Mouse (Mus musculus) ES-CJ7 (cell line): ENCODE data around the gene Ing1.
A peak's percentile ranks its signal among the peaks of the same experiment; 100 is the strongest.

ENCODE experiments used
- DNase-seq: peaks from one replicate; pipeline ENCODE4 v3.0.0; 2011; ENCODE audit warnings: low read depth, low spot score

Gene Ing1

DNA sequence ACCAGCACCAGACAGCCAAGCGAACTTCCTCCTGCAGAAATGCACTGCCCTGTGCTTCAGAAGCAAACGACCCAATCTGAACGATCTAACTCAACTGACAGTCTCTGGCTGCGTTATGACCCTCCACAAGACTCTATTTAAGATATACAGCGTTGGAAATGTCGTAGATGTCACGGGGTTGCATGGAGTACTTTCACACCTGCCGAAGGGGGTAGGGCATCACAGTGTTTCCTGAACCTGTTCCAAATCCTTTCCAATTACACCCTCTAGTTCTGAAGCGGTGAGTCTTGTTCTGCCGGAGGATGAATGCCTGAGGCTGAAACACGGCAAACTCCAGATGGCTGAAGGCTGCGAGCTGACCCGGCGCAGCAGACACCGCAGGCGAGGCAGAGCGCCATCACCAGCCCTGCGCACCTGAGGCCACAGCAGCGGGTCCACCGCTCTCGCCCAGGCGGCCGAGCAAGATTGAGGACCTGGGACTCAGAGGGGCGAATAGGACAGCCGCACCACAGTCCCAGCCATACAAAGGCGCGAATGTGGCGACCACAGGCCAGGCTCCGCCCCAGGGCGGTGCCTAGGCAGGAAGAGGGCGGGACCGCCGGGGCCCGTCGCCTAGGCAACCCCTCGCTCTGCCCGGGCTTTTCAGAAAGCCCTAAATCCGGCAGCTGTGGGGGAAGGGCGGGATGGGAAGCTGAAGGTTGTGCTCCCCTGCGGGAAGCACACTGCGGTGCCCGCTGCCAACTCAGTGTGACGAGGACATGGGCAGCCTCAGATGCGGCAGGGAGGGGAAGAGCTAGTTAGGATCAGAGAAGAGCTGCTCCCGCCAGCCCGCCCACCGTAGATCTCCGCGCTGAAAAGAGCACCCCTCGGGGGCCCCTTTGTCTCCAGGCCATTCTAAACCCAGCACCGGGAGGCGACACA lies at the start of gene Ing1:
TSS of gene Ing1 (plus strand) at position 773 of the 921 bp plus-strand sequence.
- DNase-seq: peak; percentile 97

GRCm38 (mm10) chr8:11506074-11506473 lies 49.3 kb upstream of the Ing1 start:
- DNase-seq: no peak

- peak; percentile 78 for DNase-seq
Observed at GRCm38 (mm10) chr8:11506802-11507201, 48.6 kb upstream of the Ing1 start.

GRCm38 (mm10) chr8:11508880-11509279 lies 46.5 kb upstream of the Ing1 start:
- DNase-seq: no peak

DNA sequence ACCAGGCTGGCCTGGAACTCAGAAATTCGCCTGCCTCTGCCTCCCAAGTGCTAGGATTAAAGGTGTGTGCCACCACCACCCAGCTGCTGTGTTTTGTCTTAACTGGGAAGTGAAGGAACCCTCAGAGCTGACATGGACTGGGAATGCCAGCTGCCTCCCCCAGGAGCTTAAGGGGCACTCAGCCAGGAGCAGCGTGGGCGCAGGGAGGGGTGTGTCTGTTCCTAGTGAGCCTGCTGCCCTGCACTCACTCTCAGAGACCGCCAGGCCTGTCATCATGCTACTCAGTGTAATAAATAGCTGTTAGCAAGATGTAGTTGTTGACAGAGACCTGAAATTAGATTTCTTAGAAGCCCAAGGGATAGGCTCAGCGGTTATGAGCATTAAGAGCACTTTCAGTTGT lies 44.4 kb upstream of the Ing1 start:
- no peak for DNase-seq

DNA sequence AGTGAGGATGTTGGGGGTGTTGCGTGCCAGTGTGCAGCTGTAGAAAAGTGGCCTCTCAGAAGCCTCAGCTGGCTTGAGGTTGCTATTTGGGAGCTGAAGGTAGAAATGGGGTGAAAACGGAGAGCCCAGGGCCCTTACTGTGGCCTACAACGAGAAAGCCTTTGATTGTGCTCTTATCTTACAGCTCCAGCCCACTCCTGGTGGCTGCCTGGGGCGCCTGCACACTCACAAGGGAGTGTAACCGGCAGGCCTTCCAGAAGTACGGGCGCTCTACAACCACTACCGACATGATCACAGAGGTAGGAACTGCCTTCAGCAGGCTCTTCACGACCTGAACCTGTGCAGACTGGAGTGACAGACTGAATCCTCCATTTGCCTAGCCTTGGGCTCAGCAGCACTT lies 42.7 kb upstream of the Ing1 start:
- DNase-seq: peak; percentile 36

DNA sequence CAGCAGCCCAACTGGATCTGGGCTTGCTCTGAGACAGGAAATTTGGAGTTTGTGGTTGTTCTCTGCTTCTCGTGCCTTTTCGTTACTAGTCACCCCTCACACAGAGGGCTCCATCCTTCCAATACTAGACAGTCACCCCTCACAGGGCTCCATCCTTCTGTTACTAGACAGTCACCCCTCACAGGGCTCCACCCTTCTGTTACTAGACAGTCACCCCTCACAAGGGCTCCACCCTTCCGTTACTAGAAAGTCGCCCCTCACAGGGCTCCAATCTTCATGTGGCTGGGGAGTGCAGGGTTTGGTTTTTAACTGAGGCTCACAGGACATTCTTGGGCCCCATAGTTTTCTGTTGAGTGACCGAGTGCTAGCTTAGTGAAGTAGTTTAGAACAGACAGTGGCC lies 42.1 kb upstream of the Ing1 start:
- peak; percentile 48 for DNase-seq

GRCm38 (mm10) chr8:11516292-11516691 lies 39.1 kb upstream of the Ing1 start:
- no peak for DNase-seq

- no peak for DNase-seq
Observed at GRCm38 (mm10) chr8:11517366-11518055, 37.9 kb upstream of the Ing1 start.

- no peak for DNase-seq
Observed at GRCm38 (mm10) chr8:11518056-11518396, 37.3 kb upstream of the Ing1 start.

DNA sequence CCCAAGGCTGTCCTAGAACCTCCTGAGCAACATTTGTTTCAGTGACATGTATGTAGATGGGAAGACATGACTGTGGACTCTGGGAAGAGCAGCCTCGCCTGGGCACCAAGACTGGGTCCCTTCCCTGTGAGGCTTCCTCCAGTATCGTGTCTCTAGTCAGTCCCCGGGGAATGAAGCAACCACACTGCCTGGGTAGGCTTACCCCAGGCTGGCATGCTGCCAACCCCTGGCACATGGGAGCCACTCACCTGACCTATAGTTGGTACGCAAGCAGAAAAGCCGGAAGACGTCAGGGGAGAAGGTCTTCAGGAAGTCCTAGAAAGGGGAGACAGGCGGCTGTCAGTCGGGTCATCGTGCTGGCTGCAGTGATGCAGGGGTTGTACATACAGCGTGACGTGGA lies 36.7 kb upstream of the Ing1 start:
- DNase-seq: no peak

GRCm38 (mm10) chr8:11523331-11523730 lies 32.0 kb upstream of the Ing1 start:
- DNase-seq: no peak

GRCm38 (mm10) chr8:11530155-11530770 lies 25.1 kb upstream of the Ing1 start:
- peak; percentile 75 for DNase-seq

DNA sequence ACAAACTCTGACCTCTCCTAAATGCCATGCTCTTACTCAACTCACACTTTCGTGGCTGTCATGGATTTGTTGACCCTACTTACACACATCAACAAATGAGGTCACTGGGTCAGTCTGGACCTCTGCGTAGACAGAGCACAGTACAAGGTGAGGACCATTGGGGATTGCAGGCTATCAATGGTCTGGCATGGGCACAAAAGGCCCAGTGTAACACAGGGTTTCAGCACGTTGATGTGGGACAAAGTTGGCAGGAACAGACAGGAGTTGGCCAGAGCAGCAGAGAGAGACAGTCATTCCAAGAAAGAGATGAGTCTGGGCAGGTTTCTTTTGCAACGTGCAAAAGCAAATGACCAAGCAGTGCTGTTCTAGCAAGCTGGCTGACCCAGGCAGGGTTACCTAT lies 24.5 kb upstream of the Ing1 start:
- DNase-seq: no peak

GRCm38 (mm10) chr8:11534494-11534893 lies 20.9 kb upstream of the Ing1 start:
- no peak for DNase-seq

DNA sequence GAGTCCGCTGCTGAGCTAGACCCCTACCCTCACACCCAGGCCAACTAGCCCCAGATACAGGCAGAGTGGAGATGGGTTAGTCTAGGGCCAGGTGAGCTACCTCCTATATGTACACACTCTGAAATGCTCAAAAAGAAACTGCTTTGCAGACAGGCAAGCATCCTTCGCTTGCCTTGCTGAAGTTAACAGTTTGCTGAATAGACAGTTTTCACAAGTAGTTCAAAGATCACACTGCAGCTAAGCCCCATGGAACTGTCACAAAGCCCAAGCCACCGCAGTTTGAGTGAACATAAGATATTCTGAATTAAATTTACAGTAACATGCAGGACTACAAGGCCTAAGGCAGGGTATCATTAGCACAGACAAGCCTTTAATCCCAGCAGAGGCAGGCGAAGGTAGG lies 16.3 kb upstream of the Ing1 start:
- DNase-seq: no peak

DNA sequence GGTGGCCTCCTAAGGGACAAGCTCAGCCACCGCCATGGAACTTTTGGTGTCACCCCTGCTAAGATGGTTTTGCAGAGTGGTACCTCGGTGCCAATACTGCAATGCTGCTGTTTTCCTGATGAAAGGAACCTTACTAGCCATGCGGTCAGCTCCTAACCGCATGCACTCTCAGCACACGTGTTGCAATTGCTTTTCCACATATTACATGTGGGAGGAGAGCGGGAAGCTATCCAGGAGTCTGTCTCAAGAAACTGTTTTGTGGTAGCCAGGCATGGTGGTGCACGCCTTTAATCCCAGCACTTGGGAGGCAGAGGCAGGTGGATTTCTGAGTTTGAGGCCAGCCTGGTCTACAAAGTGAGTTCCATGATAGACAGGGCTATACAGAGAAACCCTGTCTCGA lies 15.2 kb upstream of the Ing1 start:
- no peak for DNase-seq

- DNase-seq: no peak
Observed at GRCm38 (mm10) chr8:11542031-11542430, 13.3 kb upstream of the Ing1 start.

GRCm38 (mm10) chr8:11542866-11543265 lies 12.5 kb upstream of the Ing1 start:
- DNase-seq: peak; percentile 67

DNA sequence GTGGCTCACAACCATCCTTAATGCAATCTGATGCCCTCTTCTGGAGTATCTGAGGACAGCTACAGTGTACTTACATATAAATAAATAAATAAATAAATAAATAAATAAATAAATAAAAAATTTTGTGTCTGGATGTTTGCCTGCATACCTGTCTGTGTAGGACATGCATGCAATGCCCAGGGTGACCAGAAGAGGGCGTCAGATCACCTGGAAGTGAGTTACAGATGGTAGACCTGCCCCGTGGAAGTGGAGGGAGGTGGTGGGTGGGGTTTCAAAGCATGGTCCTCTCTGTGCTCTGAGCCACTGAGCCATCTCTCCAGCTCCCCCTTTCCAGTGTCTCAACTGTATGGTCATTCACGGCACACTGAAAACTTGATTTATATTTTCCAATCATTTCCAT lies 11.0 kb upstream of the Ing1 start:
- peak; percentile 93 for DNase-seq

DNA sequence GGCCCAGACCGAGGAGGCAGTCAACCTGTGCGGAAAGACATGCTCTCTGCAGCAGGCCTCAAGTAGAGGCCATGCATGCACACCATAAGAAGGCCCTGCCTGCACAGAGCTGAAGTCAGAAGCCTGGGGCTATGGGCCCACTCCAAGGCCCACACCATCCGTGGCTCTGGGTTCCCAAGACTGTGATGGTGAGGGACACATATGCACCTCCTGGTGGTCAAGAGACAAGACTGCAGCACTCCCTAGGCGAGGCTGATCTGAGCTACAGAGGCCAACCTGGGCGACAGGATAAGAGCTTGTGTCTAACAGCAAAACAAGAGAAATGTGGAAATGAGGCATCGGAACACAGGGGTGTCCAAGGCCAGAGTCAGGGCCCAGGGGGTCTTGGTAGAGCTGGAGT lies 8.3 kb upstream of the Ing1 start:
- peak; percentile 85 for DNase-seq

DNA sequence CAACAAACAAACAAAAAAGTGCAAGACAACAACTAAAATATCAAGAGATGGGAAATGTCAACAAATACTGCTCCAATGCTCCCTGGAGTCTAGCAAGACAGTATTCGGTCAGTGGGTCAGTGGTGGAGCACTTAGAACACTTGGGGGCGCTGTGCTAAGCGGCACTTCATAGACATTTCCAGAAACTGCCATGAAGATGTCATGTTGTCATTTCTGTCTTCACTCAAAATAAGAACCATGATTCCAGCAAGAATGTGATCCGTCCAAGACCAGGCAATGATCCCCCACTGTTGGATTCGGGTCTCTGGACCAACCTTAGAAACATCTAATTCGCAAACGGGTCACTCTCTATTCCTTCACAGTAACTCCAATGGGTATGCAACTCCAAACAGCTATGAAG lies 5.7 kb upstream of the Ing1 start:
- DNase-seq: peak; percentile 82
